Mouse (Mus musculus) ES-CJ7 (cell line): ENCODE data around the gene Dse.

ENCODE experiments used
- DNase-seq: peaks from one replicate; pipeline ENCODE4 v3.0.0; 2011; ENCODE audit warnings: low read depth, low spot score

Gene Dse

GRCm38 (mm10) chr10:34207503-34207850, at the start of gene Dse:
TSS of gene Dse (minus strand) at chr10:34207715.
- no peak for DNase-seq

- peak; percentile 90 for DNase-seq
Observed at GRCm38 (mm10) chr10:34252833-34253232, 45.3 kb upstream of the Dse start.

GRCm38 (mm10) chr10:34249594-34249993, 42.1 kb upstream of the Dse start:
- no peak for DNase-seq

- DNase-seq, result no peak
Observed at GRCm38 (mm10) chr10:34247757-34248156, 40.2 kb upstream of the Dse start.

GRCm38 (mm10) chr10:34246106-34246505, 38.6 kb upstream of the Dse start:
- no peak for DNase-seq

GRCm38 (mm10) chr10:34244745-34245144, 37.2 kb upstream of the Dse start:
- no peak for DNase-seq

- no peak for DNase-seq
Observed at GRCm38 (mm10) chr10:34238536-34238935, 31.0 kb upstream of the Dse start.

GRCm38 (mm10) chr10:34236569-34236968, 29.1 kb upstream of the Dse start:
- peak; percentile 53 for DNase-seq

GRCm38 (mm10) chr10:34235384-34235783, 27.9 kb upstream of the Dse start:
- DNase-seq, result no peak

- peak; percentile 99 for DNase-seq
Observed at GRCm38 (mm10) chr10:34233931-34234745, 26.6 kb upstream of the Dse start.

GRCm38 (mm10) chr10:34233418-34233817, 25.9 kb upstream of the Dse start:
- peak; percentile 82 for DNase-seq

- DNase-seq, result peak; percentile 97
Observed at GRCm38 (mm10) chr10:34230121-34230675, 22.7 kb upstream of the Dse start.

- DNase-seq, result peak; percentile 72
Observed at GRCm38 (mm10) chr10:34229491-34229890, 22.0 kb upstream of the Dse start.

GRCm38 (mm10) chr10:34223660-34224059, 16.1 kb upstream of the Dse start:
- no peak for DNase-seq

- DNase-seq, result peak; percentile 73
Observed at GRCm38 (mm10) chr10:34221909-34222620, 14.6 kb upstream of the Dse start.

GRCm38 (mm10) chr10:34218191-34218590, 10.7 kb upstream of the Dse start:
- DNase-seq, result no peak

- DNase-seq, result no peak
Observed at GRCm38 (mm10) chr10:34215667-34216066, 8.2 kb upstream of the Dse start.

- no peak for DNase-seq
Observed at GRCm38 (mm10) chr10:34209951-34210350, 2.4 kb upstream of the Dse start.

- DNase-seq, result no peak
Observed at GRCm38 (mm10) chr10:34208031-34208430, 516 bp upstream of the Dse start.

GRCm38 (mm10) chr10:34206783-34207502, 572 bp downstream of the Dse start:
- DNase-seq, result peak; percentile 73

GRCm38 (mm10) chr10:34206436-34206782, 1.1 kb downstream of the Dse start:
- DNase-seq, result peak; percentile 83

- peak; percentile 36 for DNase-seq
Observed at GRCm38 (mm10) chr10:34205825-34206224, 1.7 kb downstream of the Dse start.
